Mouse (Mus musculus) MN1 (cell line): Measurements from ENCODE around the gene Fam117b.

Source experiments
- DNase-seq: peaks from one replicate; pipeline ENCODE4 v3.0.0-alpha.2; 2016; ENCODE audit warnings: low spot score

The Fam117b gene

GRCm38 (mm10) chr1:59912413-59913157, at the start of gene Fam117b:
Fam117b (plus strand) TSS chr1:59913006.
- peak; percentile 98 for DNase-seq

GRCm38 (mm10) chr1:59868041-59868440, 44.8 kb upstream of the Fam117b start:
- DNase-seq: no peak

GRCm38 (mm10) chr1:59874023-59874422, 38.8 kb upstream of the Fam117b start:
- no peak for DNase-seq

GRCm38 (mm10) chr1:59878098-59878497, 34.7 kb upstream of the Fam117b start:
- no peak for DNase-seq

- DNase-seq: peak; percentile 54
These were observed 29.3 kb upstream of the Fam117b start for GRCm38 (mm10) chr1:59883349-59884134.

GRCm38 (mm10) chr1:59886899-59887298, 25.9 kb upstream of the Fam117b start:
- DNase-seq: no peak

GRCm38 (mm10) chr1:59888018-59888417, 24.8 kb upstream of the Fam117b start:
- no peak for DNase-seq

GRCm38 (mm10) chr1:59891185-59891584, 21.6 kb upstream of the Fam117b start:
- no peak for DNase-seq

DNA sequence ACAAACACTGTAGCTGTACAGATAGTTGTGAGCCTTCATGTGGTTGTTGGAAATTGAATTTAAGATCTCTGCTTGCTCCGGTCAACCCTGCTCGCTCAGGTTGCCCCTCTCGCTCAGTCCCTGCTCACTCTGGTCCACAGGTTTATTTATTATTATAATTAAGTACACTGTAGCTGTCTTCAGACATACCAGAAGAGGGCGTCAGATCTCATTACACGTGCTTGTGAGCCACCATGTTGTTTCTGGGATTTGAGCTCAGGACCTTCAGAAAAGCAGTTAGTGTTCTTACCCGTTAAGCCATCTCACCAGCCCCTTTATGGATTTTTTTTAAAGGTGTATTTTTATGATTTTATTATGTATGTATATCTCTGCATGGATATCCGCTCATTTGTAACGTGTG, 20.0 kb upstream of the Fam117b start:
- DNase-seq: no peak

- no peak for DNase-seq
These were observed 18.8 kb upstream of the Fam117b start for GRCm38 (mm10) chr1:59894025-59894424.

DNA sequence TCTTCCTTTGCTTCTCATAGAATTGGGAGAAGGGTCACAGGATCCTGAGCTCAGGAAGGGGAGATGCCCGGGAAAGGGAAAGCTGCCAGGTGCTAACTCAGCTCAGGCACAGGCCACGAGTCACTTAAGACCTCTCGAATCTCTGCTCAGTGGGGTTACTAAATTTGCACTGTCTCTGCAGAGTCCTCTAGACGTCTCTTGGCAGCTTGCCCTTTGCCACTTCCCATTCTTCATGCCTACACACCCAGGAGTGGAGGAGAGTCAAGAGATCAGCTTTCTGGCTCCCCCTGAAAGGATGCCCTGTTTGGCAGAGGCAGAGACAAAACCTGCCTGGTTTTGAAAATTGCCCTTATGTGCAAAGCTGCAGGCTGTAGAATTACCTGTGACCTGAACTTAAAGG, 17.4 kb upstream of the Fam117b start:
- DNase-seq: no peak

- DNase-seq: no peak
These were observed 15.5 kb upstream of the Fam117b start for GRCm38 (mm10) chr1:59897147-59897798.

- DNase-seq: no peak
These were observed 13.1 kb upstream of the Fam117b start for GRCm38 (mm10) chr1:59899679-59900078.

DNA sequence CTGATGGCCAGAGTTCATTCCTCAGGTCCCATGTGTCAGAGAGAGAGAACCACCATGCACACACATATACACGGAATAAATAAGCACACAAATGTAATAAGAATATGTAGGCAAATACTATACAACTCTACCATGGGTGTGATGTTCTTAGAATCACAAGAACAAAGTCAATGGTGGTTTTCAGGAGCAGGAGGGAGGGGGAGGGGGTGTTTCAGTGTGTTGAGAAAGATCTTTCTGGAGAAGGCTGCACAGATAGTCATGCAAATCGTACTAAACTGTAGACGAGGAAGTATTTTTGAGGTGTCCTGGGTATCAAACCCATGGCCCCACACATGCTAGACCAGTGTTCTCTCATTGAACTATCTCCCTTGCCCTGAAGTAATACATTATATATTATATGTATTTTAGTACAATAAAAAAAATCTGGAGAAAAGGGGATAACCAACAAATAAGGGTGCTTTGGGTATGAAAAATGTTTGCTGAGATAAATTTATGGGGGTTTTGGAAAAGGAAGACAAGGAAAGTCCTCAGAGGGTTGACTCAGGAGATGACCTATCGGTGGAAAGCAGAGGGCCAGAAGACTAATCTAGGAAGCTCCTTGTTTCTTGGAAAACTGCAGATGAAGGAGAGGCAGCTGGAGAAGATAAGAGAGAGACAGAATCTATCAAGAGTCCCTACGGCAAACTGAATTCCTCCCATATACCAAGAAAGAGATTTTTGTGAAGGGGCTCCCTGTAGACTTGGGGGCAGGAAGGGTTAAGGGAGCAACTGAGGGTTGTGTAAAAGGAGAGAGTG, 11.5 kb upstream of the Fam117b start:
- no peak for DNase-seq

GRCm38 (mm10) chr1:59902634-59903033, 10.2 kb upstream of the Fam117b start:
- DNase-seq: no peak

DNA sequence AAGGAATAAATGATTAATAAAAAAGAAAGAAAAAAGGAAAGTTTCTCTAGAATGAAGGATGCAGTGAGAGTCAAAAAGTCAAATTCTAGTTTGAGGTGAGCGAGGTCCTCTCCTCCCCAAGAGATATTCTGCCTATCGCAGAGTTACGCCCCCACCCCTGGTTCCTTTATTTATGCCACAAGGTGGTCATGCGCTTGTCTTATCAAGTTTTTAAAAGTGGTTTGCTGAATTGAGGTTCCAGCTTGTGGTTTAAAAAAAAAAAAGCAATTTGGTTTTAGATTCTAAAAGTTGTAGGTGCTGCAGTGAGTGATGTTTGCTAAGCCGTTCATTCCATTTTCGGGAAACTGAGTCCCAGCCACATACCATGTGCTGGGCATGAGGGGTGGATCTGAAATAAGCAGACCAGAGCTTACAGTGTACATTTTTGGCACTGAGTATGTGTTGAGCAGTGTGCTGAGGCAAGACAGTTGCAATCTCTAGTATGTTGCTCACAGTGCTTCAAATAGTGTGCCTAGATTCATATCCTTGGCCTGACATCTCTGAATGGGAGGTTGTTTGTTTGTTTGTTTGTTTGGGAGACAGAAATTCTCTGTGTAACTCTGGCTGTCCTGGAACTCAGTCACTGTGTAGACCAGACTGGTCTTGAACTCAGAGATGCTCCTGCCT, 8.0 kb upstream of the Fam117b start:
- no peak for DNase-seq

GRCm38 (mm10) chr1:59905916-59906315, 6.9 kb upstream of the Fam117b start:
- DNase-seq: no peak

- DNase-seq: no peak
These were observed 5.8 kb upstream of the Fam117b start for GRCm38 (mm10) chr1:59906819-59907521.

DNA sequence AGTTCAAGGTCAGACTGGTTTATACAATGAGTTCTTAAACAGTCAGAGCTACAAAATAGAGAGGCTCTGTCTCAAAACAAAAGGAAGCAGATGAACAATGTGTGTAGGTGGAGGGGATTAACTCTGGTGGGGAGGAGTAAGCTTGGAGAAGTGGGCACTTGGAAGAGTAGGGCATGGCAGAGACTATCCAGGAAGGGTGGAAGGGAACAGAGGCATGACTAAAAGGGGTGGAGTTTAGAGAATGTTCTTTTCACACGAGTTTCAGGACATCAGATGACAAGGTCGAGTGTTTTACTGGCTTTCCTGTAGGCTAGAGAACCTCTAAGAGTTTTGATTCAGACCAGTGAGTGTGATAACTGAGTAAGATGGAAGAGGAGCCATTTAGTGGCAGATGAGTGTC, 5.1 kb upstream of the Fam117b start:
- no peak for DNase-seq

DNA sequence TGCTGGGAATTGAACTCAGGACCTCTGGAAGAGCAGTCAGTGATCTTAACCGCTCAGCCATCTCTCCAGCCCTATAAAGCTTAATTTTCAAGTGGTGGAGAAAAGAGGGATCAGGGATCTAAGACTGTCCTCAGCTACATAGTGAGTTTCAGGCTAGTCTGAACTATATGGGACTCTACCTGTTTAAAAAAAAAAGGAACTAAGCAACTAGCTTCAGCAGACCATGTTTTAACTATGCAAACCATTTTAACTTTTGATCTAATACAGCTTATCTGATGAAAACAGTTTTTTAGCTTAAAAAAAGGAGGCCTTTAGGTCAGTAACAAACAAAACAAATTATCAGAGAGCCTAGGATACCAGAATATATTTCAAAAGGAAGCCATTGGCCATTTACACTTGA, 1.9 kb upstream of the Fam117b start:
- no peak for DNase-seq
